Mouse (Mus musculus): Measurements from ENCODE around the gene Srarp.

GRCm38 (mm10) chr4:141397861-141398260, 38.0 kb downstream of the Srarp start:
- TF ChIP-seq CTCF (IDR thresholded peaks at IDR 0.05; ENCODE audit: low read depth, low read length) (no peak), POLR2A (IDR thresholded peaks at IDR 0.05; ENCODE audit: extremely low read depth, insufficient read depth, low read length) (no peak)
